Mouse (Mus musculus): ENCODE measurements around the gene Olfr608.
"Not testable (repeated sequence)": the region's sequence is repeated elsewhere in the genome, so short reads cannot be mapped to it uniquely, and the experiment has no call there.

Gene Olfr608

DNA sequence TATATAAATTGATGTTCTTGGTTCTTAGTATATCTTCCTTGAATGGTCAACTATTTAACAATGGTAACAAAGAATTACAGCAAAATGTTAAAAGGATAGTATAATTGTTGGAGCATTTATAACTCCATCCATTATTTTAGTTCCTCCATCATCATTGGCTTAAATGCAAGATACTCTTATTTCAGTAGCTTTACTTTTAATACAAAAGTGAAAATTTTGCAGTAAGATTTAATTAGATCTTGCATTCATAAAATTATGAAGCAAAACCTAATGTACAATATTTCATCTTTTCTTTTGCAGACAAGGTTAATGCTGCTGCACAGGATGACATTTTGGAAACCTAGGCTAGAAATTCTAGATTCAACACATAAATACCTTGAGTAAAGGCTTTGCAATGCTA is at the start of gene Olfr608:
Gene Olfr608, plus strand, starts transcription at position 301 of the 400 bp plus-strand sequence.
- no peak for ATAC-seq (ENCODE audit: insufficient number of reproducible peaks, low FRiP score, low TSS enrichment)

DNA sequence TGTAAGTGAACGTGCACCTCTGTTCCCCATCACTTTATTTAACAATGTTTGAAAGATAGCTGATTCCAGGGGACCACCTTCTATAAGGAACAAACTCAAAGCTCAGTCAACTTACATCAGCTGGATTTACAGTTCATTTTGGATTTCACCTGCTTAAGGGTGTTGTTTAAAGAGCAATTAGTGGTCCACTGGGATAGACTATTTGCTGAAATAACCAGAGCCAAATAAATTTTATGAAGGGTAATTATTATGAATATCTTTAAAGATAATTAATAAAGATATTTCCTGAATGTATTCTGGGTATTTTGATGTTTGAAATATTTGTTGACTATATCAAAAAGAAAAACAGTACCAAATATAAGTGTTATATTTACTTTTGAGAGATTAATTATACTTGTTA is 24.3 kb upstream of the Olfr608 start, which contains the start of gene Olfr605:
Gene Olfr605, minus strand, starts transcription at position 101 of the 400 bp plus-strand sequence.
- no peak for ATAC-seq (ENCODE audit: insufficient number of reproducible peaks, low FRiP score, low TSS enrichment)

DNA sequence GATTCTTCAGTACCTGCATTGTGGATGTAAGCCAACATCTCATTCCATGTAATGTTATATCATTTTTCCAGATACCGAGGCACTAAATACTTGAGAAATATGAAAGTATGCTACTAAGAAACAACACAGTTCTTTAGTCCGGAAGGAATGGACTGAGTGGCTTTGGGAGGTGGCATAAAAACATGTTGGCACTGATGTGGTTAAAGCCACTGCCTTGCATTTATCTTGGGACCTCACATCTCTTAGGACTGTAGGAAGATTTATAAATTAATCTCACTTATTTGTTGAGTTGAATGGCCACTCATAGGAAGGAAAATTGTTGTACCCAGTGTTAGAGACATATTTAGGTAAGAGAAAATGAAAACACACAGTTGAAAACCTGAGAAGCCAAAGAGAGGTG is 20.9 kb upstream of the Olfr608 start, which contains the start of gene Olfr606:
Gene Olfr606, plus strand, starts transcription at position 301 of the 400 bp plus-strand sequence.
- ATAC-seq (ENCODE audit: insufficient number of reproducible peaks, low FRiP score, low TSS enrichment), result no peak

DNA sequence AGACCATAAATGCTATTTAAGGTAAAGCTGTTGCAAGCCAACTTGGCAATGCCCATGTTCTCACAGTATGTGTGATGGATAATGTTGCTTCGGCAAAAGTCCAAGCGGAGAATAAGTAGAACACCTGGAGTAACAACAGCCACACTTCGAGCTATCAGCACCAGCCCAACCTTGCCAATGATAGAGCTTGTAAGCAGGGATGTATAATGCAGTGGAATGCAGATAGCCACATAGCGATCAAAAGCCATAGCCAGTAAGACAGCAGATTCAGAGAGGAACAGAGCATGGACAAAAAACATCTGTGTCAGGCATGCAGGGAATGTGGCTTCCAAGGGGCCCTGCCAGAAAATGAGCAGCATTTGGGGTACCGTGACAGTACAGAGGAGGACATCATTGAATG is 9.1 kb upstream of the Olfr608 start:
- no peak for ATAC-seq (ENCODE audit: insufficient number of reproducible peaks, low FRiP score, low TSS enrichment)

DNA sequence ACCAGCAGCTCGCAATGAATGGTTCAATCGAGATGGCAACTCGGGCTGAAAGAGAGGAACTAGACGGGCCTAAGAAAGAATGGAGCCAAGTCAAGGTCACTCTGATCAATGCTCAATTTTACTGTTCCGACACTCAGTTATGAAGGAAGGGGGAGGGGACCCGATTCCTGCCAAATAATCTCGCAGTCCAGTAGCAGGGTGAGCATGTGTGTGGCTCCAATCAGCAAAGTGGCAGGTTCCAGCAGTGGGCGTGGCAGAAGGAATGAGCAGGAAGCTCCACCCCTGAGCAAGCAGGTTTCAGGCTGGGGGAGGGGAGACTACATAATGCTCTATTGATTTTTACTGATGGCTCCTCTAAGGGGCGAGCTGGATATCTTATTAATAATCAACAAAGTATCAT is 7.4 kb downstream of the Olfr608 start:
- ATAC-seq (ENCODE audit: insufficient number of reproducible peaks, low FRiP score, low TSS enrichment), result not testable (repeated sequence)

DNA sequence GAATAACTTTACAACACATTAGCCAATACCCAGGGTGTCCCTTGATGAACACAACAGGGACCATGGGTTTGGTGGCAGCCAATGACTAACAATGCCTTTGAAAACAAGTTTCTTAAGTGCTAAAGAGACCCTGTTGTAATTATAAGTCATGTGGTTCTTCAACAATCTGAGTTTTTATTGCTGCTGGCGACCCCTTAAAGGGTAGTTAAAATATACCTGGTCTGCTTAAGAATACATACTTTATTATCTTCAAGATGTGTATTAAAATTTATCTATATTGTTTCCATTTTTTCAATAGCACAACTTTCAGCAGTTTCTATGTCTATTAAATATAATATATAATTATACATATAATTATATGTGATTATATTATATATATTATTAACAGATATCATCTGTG is 28.3 kb downstream of the Olfr608 start, which contains the start of gene Olfr609:
Gene Olfr609, minus strand, starts transcription at position 101 of the 400 bp plus-strand sequence.
- ATAC-seq (ENCODE audit: insufficient number of reproducible peaks, low FRiP score, low TSS enrichment), result no peak

DNA sequence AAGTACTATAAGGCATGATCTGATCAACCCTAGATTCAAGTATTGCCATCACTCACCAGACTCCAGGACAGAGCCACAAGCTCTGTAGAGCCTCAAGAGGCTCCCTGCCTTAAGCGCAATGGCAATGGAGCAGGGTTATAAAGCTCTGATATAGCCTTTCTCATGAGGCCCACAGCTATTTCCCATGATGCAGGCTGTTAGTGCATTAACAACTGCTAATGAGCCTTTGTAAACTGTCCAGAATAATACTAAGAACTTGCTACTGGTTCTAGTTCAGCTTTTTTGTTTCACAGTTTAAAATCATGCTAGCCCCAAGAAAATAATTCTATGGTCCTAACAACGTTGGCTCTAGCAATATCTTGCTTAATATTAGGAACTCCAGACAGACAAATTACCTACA is 42.3 kb downstream of the Olfr608 start, which contains the start of gene Olfr610:
Gene Olfr610, minus strand, starts transcription at position 101 of the 400 bp plus-strand sequence.
- no peak for ATAC-seq (ENCODE audit: insufficient number of reproducible peaks, low FRiP score, low TSS enrichment)

DNA sequence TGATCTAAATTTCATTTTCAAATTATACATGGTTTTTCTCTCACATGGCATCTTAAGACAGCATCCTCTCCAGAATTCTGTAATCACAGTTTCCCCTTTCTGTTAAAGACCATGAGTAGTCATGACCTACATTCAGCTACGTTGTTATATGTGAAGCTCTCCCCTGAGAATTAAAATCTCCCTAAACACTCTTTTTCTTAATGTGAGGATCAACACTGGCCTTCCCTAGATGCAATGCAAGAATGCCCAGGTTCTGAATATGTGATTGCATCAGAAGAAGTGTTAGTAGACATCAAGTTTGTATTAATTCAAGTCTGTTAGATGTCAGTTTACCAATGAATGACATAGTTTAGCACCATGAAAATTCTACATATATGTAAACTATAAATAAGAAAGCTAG is 51.1 kb downstream of the Olfr608 start, which contains the start of gene Olfr611:
Gene Olfr611, minus strand, starts transcription at position 101 of the 400 bp plus-strand sequence.
- not testable (repeated sequence) for ATAC-seq (ENCODE audit: insufficient number of reproducible peaks, low FRiP score, low TSS enrichment)

Measured in cerebellum, adult (tissue).